Mouse (Mus musculus) ES-Bruce4 (cell line): ENCODE data around the gene Apoc4.

Source experiments
- CTCF ChIP-seq: IDR thresholded peaks from one replicate; pipeline ENCODE4 v1.8.1; 2011; ENCODE audit warnings: low read depth, low read length
- EP300 ChIP-seq: IDR thresholded peaks from 2 replicates; pipeline ENCODE4 v1.6.1; 2011; ENCODE audit warnings: low read depth, low read length; ENCODE audit not compliant: insufficient read depth
- POLR2A ChIP-seq: IDR thresholded peaks from one replicate; pipeline ENCODE4 v1.8.1; 2011; ENCODE audit warnings: low read length; ENCODE audit not compliant: insufficient read depth

GRCm38 (mm10) chr7:19690845-19691244, 9.6 kb upstream of the Apoc4 start:
- TF ChIP-seq POLR2A (no peak), CTCF (no peak), EP300 (no peak)
